Mouse (Mus musculus): ENCODE data around the gene Rtp2. TPM values are rescaled to one million over a fixed set of nuclear protein-coding genes. Genes with fewer than 3 reads are reported as not detected.

Rtp2 gene
- polyA plus RNA-seq, 1 experiment, result not detected

DNA sequence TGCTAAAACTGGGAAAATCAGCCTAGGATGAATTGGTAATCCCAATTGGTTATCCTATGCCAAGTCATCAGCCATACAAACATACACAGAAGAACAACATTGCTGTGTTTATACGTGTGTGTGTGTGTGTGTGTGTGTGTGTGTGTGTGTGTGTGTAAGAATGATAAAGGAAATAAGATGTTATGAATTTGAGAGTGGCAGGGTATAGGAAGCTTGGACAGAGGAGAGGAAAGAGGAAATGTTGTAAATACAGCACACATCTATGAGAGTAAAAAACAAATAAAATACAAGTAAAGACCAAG lies 21.7 kb upstream of the Rtp2 start:
- WGBS, result 10% methylated on average over 1 of the region's 1 CpGs
- DNase-seq, result no peak
- Histone ChIP-seq H3K4me3 (replicated peaks; ENCODE audit: extremely low read depth, low read depth, low read length) (no peak overlapping the region), H3K4me1 (ENCODE audit: control insufficient read depth, insufficient read depth, low read length) (no peaks in the 10 kb centered on the region)
- no peak for TF ChIP-seq CTCF (IDR thresholded peaks at IDR 0.05; ENCODE audit: insufficient read depth, low read length)
- no peak for TF ChIP-seq POLR2A (IDR thresholded peaks at IDR 0.05; ENCODE audit: borderline replicate concordance, extremely low read depth, low read depth, low read length)

DNA sequence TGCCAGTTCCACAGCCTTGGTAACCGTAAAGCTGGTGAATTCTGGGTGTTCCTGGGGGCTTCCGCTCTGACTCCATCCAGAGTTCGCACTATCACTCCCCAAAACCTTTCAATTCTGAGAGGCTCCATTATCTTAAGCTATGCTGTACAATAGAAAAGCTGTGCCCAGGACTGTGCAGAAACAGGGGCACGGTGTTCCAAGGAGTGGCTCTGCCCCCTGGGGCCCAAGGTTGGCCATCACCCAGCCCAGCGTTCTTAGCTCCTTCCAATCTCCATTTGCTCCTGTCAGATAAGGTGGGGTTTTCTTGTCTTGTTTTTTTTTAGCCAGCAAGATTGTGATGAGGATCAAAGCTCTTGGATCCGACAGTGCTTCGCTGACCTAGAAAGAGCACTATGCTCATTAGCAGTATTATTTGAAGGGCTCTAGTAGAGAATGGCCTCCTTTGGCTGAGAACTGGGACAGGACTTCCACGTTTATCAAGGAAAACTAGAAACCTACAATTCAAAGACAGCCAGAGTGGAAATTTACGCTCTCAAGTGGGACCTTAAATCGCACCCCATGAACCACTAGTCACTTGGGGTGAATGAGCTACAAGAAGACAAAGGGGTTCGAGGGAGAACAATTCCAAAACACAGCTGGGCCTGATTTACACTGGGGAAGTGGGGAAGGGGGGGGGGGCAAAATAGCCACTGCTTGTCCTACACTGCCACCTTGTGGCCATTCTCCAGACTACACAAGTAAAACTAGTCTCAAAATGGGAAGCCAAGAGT lies 21.2 kb upstream of the Rtp2 start:
- TF ChIP-seq CTCF (IDR thresholded peaks at IDR 0.05; ENCODE audit: insufficient read depth, low read length) (peak; percentile 33), POLR2A (IDR thresholded peaks at IDR 0.05; ENCODE audit: borderline replicate concordance, extremely low read depth, low read depth, low read length) (no peak)
- DNase-seq, result no peak
- H3K4me3 ChIP-seq (replicated peaks; ENCODE audit: extremely low read depth, low read depth, low read length), result no peak overlapping the region
- WGBS, result 50% methylated on average over 11 of the region's 11 CpGs
- H3K4me1 ChIP-seq (ENCODE audit: control insufficient read depth, insufficient read depth, low read length), result no peaks in the 10 kb centered on the region

DNA sequence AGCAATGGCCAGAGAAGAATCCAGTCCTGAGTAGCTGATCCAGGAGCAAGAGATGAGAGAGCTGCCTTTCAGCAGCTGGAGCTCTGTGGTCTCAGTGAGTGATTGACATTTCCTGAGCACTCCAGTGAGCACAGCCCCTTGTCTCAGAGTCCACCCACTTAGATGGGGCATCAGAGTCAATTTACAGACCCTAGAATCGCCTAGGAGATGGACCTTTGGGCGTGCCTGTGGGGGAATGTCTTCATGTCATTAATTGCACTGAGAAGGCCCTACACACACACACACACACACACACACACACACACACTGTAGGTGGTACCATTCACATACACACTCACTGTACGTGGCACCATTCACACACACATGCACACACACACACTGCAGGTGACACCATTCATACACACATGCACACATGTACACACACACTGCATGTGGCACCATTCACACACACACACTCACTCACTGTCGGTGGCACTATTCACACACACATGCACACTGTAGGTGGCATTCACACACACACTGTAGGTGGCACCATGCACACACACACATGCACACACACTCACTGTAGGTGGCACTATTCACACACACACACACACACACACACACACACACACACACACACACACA lies 20.0 kb upstream of the Rtp2 start:
- WGBS, result 70% methylated on average over 4 of the region's 4 CpGs
- Histone ChIP-seq H3K4me1 (ENCODE audit: control insufficient read depth, insufficient read depth, low read length) (no peaks in the 10 kb centered on the region), H3K4me3 (replicated peaks; ENCODE audit: extremely low read depth, low read depth, low read length) (no peak overlapping the region)
- no peak for DNase-seq
- TF ChIP-seq CTCF (IDR thresholded peaks at IDR 0.05; ENCODE audit: insufficient read depth, low read length) (no peak), POLR2A (IDR thresholded peaks at IDR 0.05; ENCODE audit: borderline replicate concordance, extremely low read depth, low read depth, low read length) (no peak)

DNA sequence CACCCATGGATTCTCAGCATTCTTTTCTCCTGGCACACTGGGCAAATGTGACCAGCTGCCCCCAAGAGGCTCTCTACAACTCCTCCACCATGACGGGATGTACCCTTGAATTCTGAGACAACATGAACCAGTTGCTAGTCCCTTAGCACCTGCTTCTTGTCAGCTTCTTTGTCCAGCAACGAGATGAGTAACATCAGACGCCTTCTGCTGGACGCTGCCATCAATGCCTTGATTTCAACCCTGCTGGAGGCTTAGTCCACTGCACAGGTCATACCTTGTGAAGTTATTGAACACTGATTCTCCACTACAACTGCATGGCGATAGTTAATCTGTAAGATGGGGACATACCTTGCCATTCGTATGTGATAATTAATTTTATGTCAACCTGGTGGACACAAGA lies 15.5 kb upstream of the Rtp2 start:
- H3K4me1 ChIP-seq (ENCODE audit: control insufficient read depth, insufficient read depth, low read length), result no peaks in the 10 kb centered on the region
- no peak overlapping the region for H3K4me3 ChIP-seq (replicated peaks; ENCODE audit: extremely low read depth, low read depth, low read length)
- TF ChIP-seq POLR2A (IDR thresholded peaks at IDR 0.05; ENCODE audit: borderline replicate concordance, extremely low read depth, low read depth, low read length), result no peak
- no peak for TF ChIP-seq CTCF (IDR thresholded peaks at IDR 0.05; ENCODE audit: insufficient read depth, low read length)
- 84% methylated on average over 6 of the region's 6 CpGs for WGBS
- no peak for DNase-seq

DNA sequence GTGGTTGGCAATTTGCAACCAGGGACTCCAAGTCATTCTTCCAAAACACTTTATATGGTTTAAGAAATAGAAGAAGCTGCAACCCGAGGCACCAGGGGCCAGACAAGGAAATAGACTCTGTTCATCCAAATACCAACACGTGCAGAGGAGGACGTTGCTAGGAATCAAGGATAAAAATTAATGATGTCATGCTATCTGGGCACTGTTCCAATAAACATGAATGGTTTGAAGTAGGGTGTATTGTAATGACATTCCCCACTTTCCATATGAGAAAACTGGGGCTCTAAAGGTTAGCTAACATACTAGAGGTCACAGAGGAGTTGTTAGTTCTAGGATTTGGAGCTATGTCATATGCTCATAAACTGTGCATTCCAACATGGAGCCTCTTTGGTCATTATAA lies 12.6 kb upstream of the Rtp2 start:
- H3K4me1 ChIP-seq (ENCODE audit: control insufficient read depth, insufficient read depth, low read length), result no peaks in the 10 kb centered on the region
- H3K4me3 ChIP-seq (replicated peaks; ENCODE audit: extremely low read depth, low read depth, low read length), result no peak overlapping the region
- 11% methylated on average over 3 of the region's 3 CpGs for WGBS
- TF ChIP-seq CTCF (IDR thresholded peaks at IDR 0.05; ENCODE audit: insufficient read depth, low read length) (no peak), POLR2A (IDR thresholded peaks at IDR 0.05; ENCODE audit: borderline replicate concordance, extremely low read depth, low read depth, low read length) (no peak)
- no peak for DNase-seq

DNA sequence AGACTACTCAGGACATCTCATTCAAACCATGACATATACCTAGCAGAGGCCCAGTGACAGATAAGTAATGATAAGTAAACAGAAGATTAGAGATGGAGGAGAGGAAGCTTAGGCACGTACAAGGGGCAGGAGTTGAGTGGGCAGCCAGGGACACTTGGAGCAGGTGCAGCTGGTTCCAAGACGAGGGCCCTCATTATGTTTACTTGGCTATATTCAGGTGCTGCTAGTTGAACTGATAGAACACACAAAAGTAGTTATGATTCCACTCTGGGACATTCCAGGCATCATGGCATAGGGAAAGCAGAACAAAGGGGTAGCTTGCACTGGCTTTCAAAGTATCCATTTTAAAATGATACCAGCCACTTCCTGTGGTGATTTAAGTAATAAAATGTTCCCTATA lies 2.2 kb upstream of the Rtp2 start:
- WGBS, result 38% methylated on average over 2 of the region's 2 CpGs
- H3K4me1 ChIP-seq (ENCODE audit: control insufficient read depth, insufficient read depth, low read length), result no peaks in the 10 kb centered on the region
- DNase-seq, result no peak
- H3K4me3 ChIP-seq (replicated peaks; ENCODE audit: extremely low read depth, low read depth, low read length), result no peak overlapping the region
- TF ChIP-seq POLR2A (IDR thresholded peaks at IDR 0.05; ENCODE audit: borderline replicate concordance, extremely low read depth, low read depth, low read length), result no peak
- no peak for TF ChIP-seq CTCF (IDR thresholded peaks at IDR 0.05; ENCODE audit: insufficient read depth, low read length)

DNA sequence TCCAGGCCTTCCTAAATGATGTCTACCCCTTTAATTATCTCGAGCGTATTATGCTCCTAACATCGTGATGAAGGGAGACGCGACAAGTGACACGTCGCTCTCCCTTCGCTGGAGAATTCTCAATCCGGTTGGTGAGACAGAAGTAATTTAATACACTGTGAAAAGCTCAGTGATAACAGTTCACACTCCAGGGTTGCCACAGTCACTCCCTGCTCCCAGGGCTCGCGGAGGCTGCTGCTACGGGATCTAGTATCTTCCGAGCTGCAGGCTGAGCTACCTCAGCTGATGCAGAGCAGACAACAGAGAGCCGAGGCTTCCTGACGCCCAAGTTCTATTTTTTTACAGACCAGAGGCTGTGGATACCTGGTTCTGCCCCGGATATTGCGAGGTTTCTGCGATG lies 919 bp downstream of the Rtp2 start:
- no peak for DNase-seq
- WGBS, result 64% methylated on average over 18 of the region's 18 CpGs
- H3K4me1 ChIP-seq (ENCODE audit: control insufficient read depth, insufficient read depth, low read length), result no peaks in the 10 kb centered on the region
- no peak overlapping the region for H3K4me3 ChIP-seq (replicated peaks; ENCODE audit: extremely low read depth, low read depth, low read length)
- TF ChIP-seq CTCF (IDR thresholded peaks at IDR 0.05; ENCODE audit: insufficient read depth, low read length) (no peak), POLR2A (IDR thresholded peaks at IDR 0.05; ENCODE audit: borderline replicate concordance, extremely low read depth, low read depth, low read length) (no peak)

DNA sequence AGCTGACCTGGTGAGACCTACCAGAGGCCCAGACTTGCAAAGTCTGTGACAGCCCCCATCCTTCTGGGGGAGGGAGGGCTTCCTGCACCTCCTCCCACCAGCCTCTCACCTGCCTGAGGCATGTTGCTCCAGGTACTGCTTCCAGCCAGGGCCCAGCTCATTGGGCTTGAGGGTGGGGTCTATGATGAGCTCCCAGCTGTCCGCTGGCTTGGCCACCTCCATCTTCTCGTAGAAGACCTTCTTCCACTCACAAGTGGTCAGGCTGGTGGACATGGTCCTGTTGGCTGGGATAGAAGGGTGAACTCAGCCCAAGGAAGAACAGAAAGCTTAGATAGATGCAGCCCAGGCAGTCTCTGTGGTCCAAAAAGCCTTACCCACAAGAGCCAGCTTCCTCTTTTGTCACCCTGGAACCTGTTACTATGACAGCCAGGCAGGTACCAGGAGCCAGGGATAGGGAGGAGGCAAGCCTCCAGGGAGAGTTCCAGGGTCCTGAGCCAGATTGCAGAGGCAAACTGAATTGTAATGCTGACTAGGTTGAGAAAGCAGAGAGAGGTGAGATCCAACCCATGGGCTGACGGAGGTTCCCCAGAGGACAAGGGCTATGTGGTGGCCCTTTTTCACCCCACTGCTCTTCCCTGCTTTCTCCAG lies 1.6 kb downstream of the Rtp2 start:
- TF ChIP-seq POLR2A (IDR thresholded peaks at IDR 0.05; ENCODE audit: borderline replicate concordance, extremely low read depth, low read depth, low read length) (no peak), CTCF (IDR thresholded peaks at IDR 0.05; ENCODE audit: insufficient read depth, low read length) (no peak)
- 79% methylated on average over 3 of the region's 3 CpGs for WGBS
- Histone ChIP-seq H3K4me1 (ENCODE audit: control insufficient read depth, insufficient read depth, low read length) (no peaks in the 10 kb centered on the region), H3K4me3 (replicated peaks; ENCODE audit: extremely low read depth, low read depth, low read length) (no peak overlapping the region)
- DNase-seq, result no peak

DNA sequence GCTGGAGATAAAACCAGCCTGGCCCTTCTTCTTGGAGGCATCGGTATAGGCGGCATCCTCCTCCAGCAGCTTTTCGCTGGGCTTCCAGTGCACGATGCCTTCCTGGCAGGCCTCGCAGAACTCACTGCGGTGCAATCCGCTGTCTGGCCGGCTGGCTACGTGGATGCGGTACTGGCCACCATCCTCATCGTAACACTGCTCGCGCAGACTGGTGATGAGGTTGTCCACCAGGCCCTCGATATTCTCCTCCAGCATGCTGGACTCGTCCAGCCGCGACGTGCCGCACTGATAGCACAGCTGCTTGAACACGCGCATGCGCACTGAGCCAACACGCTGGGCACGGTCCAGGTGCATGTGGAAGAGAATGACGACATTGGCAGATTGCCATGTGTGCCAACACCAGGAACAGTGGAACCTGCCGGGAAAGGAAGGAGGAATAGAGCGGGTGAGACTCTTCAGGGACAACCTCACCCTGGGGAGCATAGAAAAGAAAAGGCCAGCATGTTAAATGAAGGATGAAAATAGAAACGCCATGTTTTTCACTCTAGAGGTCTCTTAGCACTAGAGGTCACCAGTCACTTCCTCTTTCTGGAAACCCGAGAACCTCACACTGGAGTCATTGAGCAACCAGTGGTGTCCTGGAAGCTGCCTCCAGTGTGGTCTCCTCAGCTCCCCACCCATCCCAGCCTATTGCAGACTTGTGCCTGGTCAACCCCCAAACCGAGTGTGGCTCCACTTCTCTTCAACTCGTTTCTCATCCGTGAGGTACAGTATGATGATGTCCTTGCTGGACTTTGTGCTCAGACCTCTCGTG lies 4.7 kb downstream of the Rtp2 start:
- TF ChIP-seq POLR2A (IDR thresholded peaks at IDR 0.05; ENCODE audit: borderline replicate concordance, extremely low read depth, low read depth, low read length) (no peak), CTCF (IDR thresholded peaks at IDR 0.05; ENCODE audit: insufficient read depth, low read length) (no peak)
- H3K4me1 ChIP-seq (ENCODE audit: control insufficient read depth, insufficient read depth, low read length), result no peaks in the 10 kb centered on the region
- no peak for DNase-seq
- no peak overlapping the region for H3K4me3 ChIP-seq (replicated peaks; ENCODE audit: extremely low read depth, low read depth, low read length)
- WGBS, result 86% methylated on average over 33 of the region's 33 CpGs
